Mouse (Mus musculus): ENCODE data around the gene Agpat3. TPM values are rescaled to one million over a fixed set of nuclear protein-coding genes. Genes with fewer than 3 reads are reported as not detected.
A peak's percentile ranks its signal among the peaks of the same experiment; 100 is the strongest.

The Agpat3 gene
- total and polyA plus RNA-seq, 2 experiments = 132 to 351 TPM

- Histone ChIP-seq H3K4me1 (ENCODE audit: control insufficient read depth, insufficient read depth, low read length) (peaks cover 45% of the 10 kb centered on the region), H3K36me3 (ENCODE audit: control insufficient read depth, insufficient read depth, low read length) (no peaks in the 10 kb centered on the region), H3K4me3 (ENCODE audit: insufficient read depth, low read depth, low read length) (no peak overlapping the region), H3K27me3 (ENCODE audit: control insufficient read depth, insufficient read depth, low read length) (no peaks in the 10 kb centered on the region), H3K9ac (ENCODE audit: low read depth, low read length) (no peak overlapping the region), H3K27ac (replicated peaks; ENCODE audit: insufficient read depth, low read depth, low read length) (peak overlapping the region; percentile 43), H3K79me2 (ENCODE audit: control insufficient read depth, insufficient read depth, low read length) (peaks cover 22% of the 10 kb centered on the region; the same call in 1 of the 2 replicates)
- 61% methylated on average over 5 of the region's 5 CpGs for WGBS
- TF ChIP-seq POLR2A (IDR thresholded peaks at IDR 0.05; ENCODE audit: extremely low read depth, insufficient read depth, low read length) = no peak
- TF ChIP-seq CTCF (IDR thresholded peaks at IDR 0.05; ENCODE audit: low read depth, low read length) = no peak
- DNase-seq (ENCODE audit: extremely low read depth, low read depth, low spot score) = peak; percentile 70
Observed at GRCm38 (mm10) chr10:78296371-78296770, 55.9 kb downstream of the Agpat3 start.

- no peak overlapping the region for H3K9ac ChIP-seq (ENCODE audit: low read depth, low read length)
- H3K4me1 ChIP-seq (ENCODE audit: control insufficient read depth, insufficient read depth, low read length) = peaks cover 39% of the 10 kb centered on the region
- TF ChIP-seq POLR2A (IDR thresholded peaks at IDR 0.05; ENCODE audit: extremely low read depth, insufficient read depth, low read length) (no peak), CTCF (IDR thresholded peaks at IDR 0.05; ENCODE audit: low read depth, low read length) (peak; percentile 23; the same call in 1 of the 2 replicates)
- H3K27ac ChIP-seq (replicated peaks; ENCODE audit: insufficient read depth, low read depth, low read length) = peak overlapping the region; percentile 48
- no peaks in the 10 kb centered on the region for H3K36me3 ChIP-seq (ENCODE audit: control insufficient read depth, insufficient read depth, low read length)
- DNase-seq (ENCODE audit: extremely low read depth, low read depth, low spot score) = peak; percentile 96
- 12% methylated on average over 1 of the region's 1 CpGs for WGBS
- no peak overlapping the region for H3K4me3 ChIP-seq (ENCODE audit: insufficient read depth, low read depth, low read length)
- no peaks in the 10 kb centered on the region for H3K27me3 ChIP-seq (ENCODE audit: control insufficient read depth, insufficient read depth, low read length)
- peaks cover 29% of the 10 kb centered on the region; the same call in 1 of the 2 replicates for H3K79me2 ChIP-seq (ENCODE audit: control insufficient read depth, insufficient read depth, low read length)
Observed at GRCm38 (mm10) chr10:78293576-78293975, 58.7 kb downstream of the Agpat3 start.

DNA sequence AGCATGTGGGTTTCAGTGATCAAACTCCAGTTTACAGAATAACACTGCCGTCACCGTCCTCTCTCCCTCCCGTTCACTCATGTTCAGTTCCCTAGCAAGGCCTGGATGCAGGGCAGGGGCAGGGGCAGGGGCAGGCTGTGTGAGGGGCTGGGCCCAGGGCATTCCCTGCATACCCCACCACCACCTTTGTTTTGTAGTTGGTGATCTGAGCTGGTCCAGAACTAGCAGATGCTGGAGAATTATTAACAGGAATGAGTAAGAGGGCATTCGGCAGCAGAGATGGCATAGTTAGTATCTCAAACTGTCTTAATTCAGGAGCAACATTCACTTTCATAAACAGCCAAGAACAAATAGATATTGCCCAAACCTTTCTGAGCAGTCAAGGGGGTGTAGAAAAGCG, 59.9 kb downstream of the Agpat3 start:
- Histone ChIP-seq H3K4me3 (ENCODE audit: insufficient read depth, low read depth, low read length) (no peak overlapping the region), H3K27me3 (ENCODE audit: control insufficient read depth, insufficient read depth, low read length) (no peaks in the 10 kb centered on the region), H3K79me2 (ENCODE audit: control insufficient read depth, insufficient read depth, low read length) (peaks cover 29% of the 10 kb centered on the region; the same call in 1 of the 2 replicates), H3K27ac (replicated peaks; ENCODE audit: insufficient read depth, low read depth, low read length) (peak overlapping the region; percentile 48; the same call in 1 of the 2 replicates), H3K36me3 (ENCODE audit: control insufficient read depth, insufficient read depth, low read length) (no peaks in the 10 kb centered on the region), H3K9ac (ENCODE audit: low read depth, low read length) (no peak overlapping the region; the same call in 1 of the 2 replicates), H3K4me1 (ENCODE audit: control insufficient read depth, insufficient read depth, low read length) (peaks cover 34% of the 10 kb centered on the region)
- WGBS = 28% methylated on average over 5 of the region's 5 CpGs
- TF ChIP-seq POLR2A (IDR thresholded peaks at IDR 0.05; ENCODE audit: extremely low read depth, insufficient read depth, low read length) = no peak
- TF ChIP-seq CTCF (IDR thresholded peaks at IDR 0.05; ENCODE audit: low read depth, low read length) = no peak
- DNase-seq (ENCODE audit: extremely low read depth, low read depth, low spot score) = peak; percentile 69

GRCm38 (mm10) chr10:78290730-78291535, 61.4 kb downstream of the Agpat3 start:
- Histone ChIP-seq H3K27me3 (ENCODE audit: control insufficient read depth, insufficient read depth, low read length) (no peaks in the 10 kb centered on the region), H3K9ac (ENCODE audit: low read depth, low read length) (no peak overlapping the region), H3K79me2 (ENCODE audit: control insufficient read depth, insufficient read depth, low read length) (peaks cover 21% of the 10 kb centered on the region; the same call in 1 of the 2 replicates), H3K27ac (replicated peaks; ENCODE audit: insufficient read depth, low read depth, low read length) (no peak overlapping the region), H3K4me1 (ENCODE audit: control insufficient read depth, insufficient read depth, low read length) (peaks cover 28% of the 10 kb centered on the region), H3K36me3 (ENCODE audit: control insufficient read depth, insufficient read depth, low read length) (peaks cover 1% of the 10 kb centered on the region; the same call in 1 of the 2 replicates), H3K4me3 (ENCODE audit: insufficient read depth, low read depth, low read length) (no peak overlapping the region)
- 86% methylated on average over 8 of the region's 8 CpGs for WGBS
- TF ChIP-seq POLR2A (IDR thresholded peaks at IDR 0.05; ENCODE audit: extremely low read depth, insufficient read depth, low read length) (no peak), CTCF (IDR thresholded peaks at IDR 0.05; ENCODE audit: low read depth, low read length) (no peak)
- DNase-seq (ENCODE audit: extremely low read depth, low read depth, low spot score) = no peak

DNA sequence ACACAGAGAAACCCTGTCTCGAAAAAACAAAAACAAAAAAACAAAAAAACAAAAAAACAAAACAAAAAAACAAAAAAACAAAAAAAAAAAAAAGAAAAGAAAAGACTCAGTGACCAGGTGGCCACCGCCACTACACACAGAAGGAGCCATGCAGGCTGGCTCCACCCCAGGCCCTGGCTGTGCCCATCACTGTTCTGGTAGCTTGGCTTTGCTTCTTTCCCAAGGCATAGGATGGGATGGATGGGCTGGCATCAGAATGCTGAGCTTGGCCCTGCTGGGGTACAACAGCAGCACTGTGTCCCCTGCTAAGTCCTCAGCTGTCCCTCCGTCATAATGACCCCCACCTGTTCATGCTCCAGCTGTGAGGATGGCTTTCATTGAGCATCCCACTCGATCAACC, 63.4 kb downstream of the Agpat3 start:
- WGBS = 95% methylated on average over 4 of the region's 4 CpGs

More for the DNA sequence above, 63.4 kb downstream of the Agpat3 start:
- Histone ChIP-seq H3K27me3 (ENCODE audit: control insufficient read depth, insufficient read depth, low read length) (no peaks in the 10 kb centered on the region), H3K27ac (replicated peaks; ENCODE audit: insufficient read depth, low read depth, low read length) (no peak overlapping the region), H3K36me3 (ENCODE audit: control insufficient read depth, insufficient read depth, low read length) (peaks cover 1% of the 10 kb centered on the region; the same call in 1 of the 2 replicates), H3K79me2 (ENCODE audit: control insufficient read depth, insufficient read depth, low read length) (peaks cover 15% of the 10 kb centered on the region; the same call in 1 of the 2 replicates), H3K4me1 (ENCODE audit: control insufficient read depth, insufficient read depth, low read length) (peaks cover 19% of the 10 kb centered on the region), H3K4me3 (ENCODE audit: insufficient read depth, low read depth, low read length) (no peak overlapping the region), H3K9ac (ENCODE audit: low read depth, low read length) (no peak overlapping the region)
- no peak for DNase-seq (ENCODE audit: extremely low read depth, low read depth, low spot score)
- no peak for TF ChIP-seq CTCF (IDR thresholded peaks at IDR 0.05; ENCODE audit: low read depth, low read length)
- TF ChIP-seq POLR2A (IDR thresholded peaks at IDR 0.05; ENCODE audit: extremely low read depth, insufficient read depth, low read length) = no peak
